Mouse (Mus musculus) hindbrain, embryonic 10.5 days (tissue): ENCODE data around the gene Pgd. TPM values are rescaled to one million over a fixed set of nuclear protein-coding genes. Genes with fewer than 3 reads are reported as not detected.
"Not testable (repeated sequence)": the region's sequence is repeated elsewhere in the genome, so short reads cannot be mapped to it uniquely, and the experiment has no call there.

Source experiments
- DNase-seq: peaks from one replicate; pipeline ENCODE4 v3.0.0-alpha.2; 2017; ENCODE audit warnings: low spot score
- H3K27ac ChIP-seq: fragments of 300-500 bp; sonication (generic); 2 replicates; pipeline ENCODE4 v1.5.1; 2016; ENCODE audit warnings: mild to moderate bottlenecking, moderate library complexity
- H3K27me3 ChIP-seq: fragments of 300-500 bp; sonication (generic); 2 replicates; pipeline ENCODE4 v1.6.1; 2016; ENCODE audit warnings: mild to moderate bottlenecking; ENCODE audit not compliant: poor library complexity, insufficient read depth, severe bottlenecking
- H3K36me3 ChIP-seq: fragments of 300-500 bp; sonication (generic); 2 replicates; pipeline ENCODE4 v1.6.1; 2016; ENCODE audit warnings: mild to moderate bottlenecking, moderate library complexity
- H3K4me1 ChIP-seq: fragments of 300-500 bp; sonication (generic); replicated peaks from 2 replicates; pipeline ENCODE4 v1.6.1; 2016; ENCODE audit warnings: mild to moderate bottlenecking
- H3K4me3 ChIP-seq: fragments of 300-500 bp; sonication (generic); 2 replicates; pipeline ENCODE4 v1.5.1; 2016; ENCODE audit warnings: mild to moderate bottlenecking, moderate library complexity
- H3K9me3 ChIP-seq: fragments of 300-500 bp; sonication (generic); 2 replicates; pipeline ENCODE4 v1.6.1; 2016; ENCODE audit warnings: mild to moderate bottlenecking, moderate library complexity
- WGBS: fragments of 180-500 bp; shearing (Covaris S2); methylation state at CpG from one replicate; pipeline ENCODE4 v1.1.7; 2016; 5-methylcytosine and 5-hydroxymethylcytosine counted together
- polyA plus RNA-seq: library from polyadenylated mRNA; unstranded; fragments of >200 nt; fragmentation: Nextera tagmentation; extraction: Ambion mirVana; gene quantifications from 2 replicates; pipeline ENCODE4 v1.2.1, GENCODE M21; 2016

Gene Pgd
- polyA plus RNA-seq, 1 experiment from 2014 or later, result 143 TPM

GRCm38 (mm10) chr4:149179573-149179972 is 13.0 kb upstream of the Pgd start:
- no peak overlapping the region for H3K4me3 ChIP-seq
- peaks cover 23% of the 10 kb centered on the region; the same call in 1 of the 2 replicates for H3K4me1 ChIP-seq
- 0 out of 2 replicates have a peak overlapping the region, but pooled peaks have one; percentile 57 for H3K27ac ChIP-seq
- H3K27me3 ChIP-seq, result no peaks in the 10 kb centered on the region
- DNase-seq, result no peak
- H3K9me3 ChIP-seq, result no peaks in the 10 kb centered on the region
- WGBS, result 64% methylated on average over 4 of the region's 4 CpGs
- peaks cover 90% of the 10 kb centered on the region for H3K36me3 ChIP-seq

- peaks cover 23% of the 10 kb centered on the region; the same call in 1 of the 2 replicates for H3K4me1 ChIP-seq
- H3K27ac ChIP-seq, result 0 out of 2 replicates have a peak overlapping the region, but pooled peaks have one; percentile 54
- DNase-seq, result no peak
- peaks cover 86% of the 10 kb centered on the region for H3K36me3 ChIP-seq
- H3K27me3 ChIP-seq, result no peaks in the 10 kb centered on the region
- 88% methylated on average over 7 of the region's 7 CpGs for WGBS
- H3K9me3 ChIP-seq, result no peaks in the 10 kb centered on the region
- H3K4me3 ChIP-seq, result no peak overlapping the region
Measured at GRCm38 (mm10) chr4:149179160-149179559, 12.6 kb upstream of the Pgd start.

GRCm38 (mm10) chr4:149178328-149178727 is 11.8 kb upstream of the Pgd start:
- H3K36me3 ChIP-seq, result peaks cover 78% of the 10 kb centered on the region
- H3K4me1 ChIP-seq, result peaks cover 28% of the 10 kb centered on the region
- no peak for DNase-seq
- WGBS, result 76% methylated on average over 7 of the region's 7 CpGs
- H3K9me3 ChIP-seq, result no peaks in the 10 kb centered on the region
- no peak overlapping the region for H3K27ac ChIP-seq
- no peaks in the 10 kb centered on the region for H3K27me3 ChIP-seq
- no peak overlapping the region for H3K4me3 ChIP-seq

GRCm38 (mm10) chr4:149177046-149177445 is 10.5 kb upstream of the Pgd start:
- 34% methylated on average over 5 of the region's 5 CpGs for WGBS
- Histone ChIP-seq H3K9me3 (no peaks in the 10 kb centered on the region), H3K36me3 (peaks cover 65% of the 10 kb centered on the region), H3K27me3 (no peaks in the 10 kb centered on the region), H3K4me1 (peaks cover 33% of the 10 kb centered on the region), H3K4me3 (no peak overlapping the region), H3K27ac (no peak overlapping the region)
- DNase-seq, result no peak

- Histone ChIP-seq H3K9me3 (no peaks in the 10 kb centered on the region), H3K36me3 (peaks cover 61% of the 10 kb centered on the region), H3K4me3 (no peak overlapping the region), H3K27ac (no peak overlapping the region), H3K27me3 (no peaks in the 10 kb centered on the region), H3K4me1 (peaks cover 33% of the 10 kb centered on the region)
- 80% methylated on average over 6 of the region's 6 CpGs for WGBS
- DNase-seq, result no peak
Measured at GRCm38 (mm10) chr4:149176645-149177044, 10.1 kb upstream of the Pgd start.

- H3K36me3 ChIP-seq, result peaks cover 31% of the 10 kb centered on the region
- H3K27me3 ChIP-seq, result no peaks in the 10 kb centered on the region
- H3K4me3 ChIP-seq, result no peak overlapping the region
- H3K4me1 ChIP-seq, result peaks cover 31% of the 10 kb centered on the region
- no peaks in the 10 kb centered on the region for H3K9me3 ChIP-seq
- H3K27ac ChIP-seq, result no peak overlapping the region
- no peak for DNase-seq
- WGBS, result 90% methylated on average over 6 of the region's 6 CpGs
Measured at GRCm38 (mm10) chr4:149173661-149174060, 7.1 kb upstream of the Pgd start.

GRCm38 (mm10) chr4:149172666-149173065 is 6.1 kb upstream of the Pgd start:
- WGBS, result 76% methylated on average over 2 of the region's 2 CpGs
- Histone ChIP-seq H3K36me3 (peaks cover 24% of the 10 kb centered on the region), H3K4me1 (peaks cover 24% of the 10 kb centered on the region), H3K27me3 (no peaks in the 10 kb centered on the region), H3K27ac (peak overlapping the region; percentile 57; the same call in 1 of the 2 replicates), H3K9me3 (no peaks in the 10 kb centered on the region), H3K4me3 (no peak overlapping the region)
- no peak for DNase-seq

GRCm38 (mm10) chr4:149172083-149172482 is 5.5 kb upstream of the Pgd start:
- Histone ChIP-seq H3K27me3 (no peaks in the 10 kb centered on the region), H3K9me3 (no peaks in the 10 kb centered on the region), H3K27ac (0 out of 2 replicates have a peak overlapping the region, but pooled peaks have one; percentile 57), H3K36me3 (peaks cover 19% of the 10 kb centered on the region), H3K4me3 (no peak overlapping the region), H3K4me1 (peaks cover 23% of the 10 kb centered on the region)
- whole genome bisulfite sequencing, result 92% methylated on average over 5 of the region's 5 CpGs
- no peak for DNase-seq

GRCm38 (mm10) chr4:149171581-149171981 is 5.0 kb upstream of the Pgd start:
- Histone ChIP-seq H3K27me3 (no peaks in the 10 kb centered on the region), H3K4me1 (peaks cover 25% of the 10 kb centered on the region), H3K27ac (no peak overlapping the region), H3K36me3 (peaks cover 14% of the 10 kb centered on the region), H3K4me3 (no peak overlapping the region), H3K9me3 (no peaks in the 10 kb centered on the region)
- DNase-seq, result no peak
- 81% methylated on average over 5 of the region's 5 CpGs for WGBS

- no peak overlapping the region for H3K4me3 ChIP-seq
- H3K9me3 ChIP-seq, result no peaks in the 10 kb centered on the region
- peaks cover 33% of the 10 kb centered on the region for H3K4me1 ChIP-seq
- DNase-seq, result no peak
- peaks cover 6% of the 10 kb centered on the region; the same call in 1 of the 2 replicates for H3K36me3 ChIP-seq
- WGBS, result 72% methylated on average over 7 of the region's 7 CpGs
- no peak overlapping the region for H3K27ac ChIP-seq
- H3K27me3 ChIP-seq, result no peaks in the 10 kb centered on the region
Measured at GRCm38 (mm10) chr4:149170394-149170931, 3.9 kb upstream of the Pgd start.

GRCm38 (mm10) chr4:149169926-149170325 is 3.4 kb upstream of the Pgd start:
- WGBS, result 79% methylated on average over 8 of the region's 8 CpGs
- H3K36me3 ChIP-seq, H3K9me3 ChIP-seq, H3K27ac ChIP-seq, H3K4me3 ChIP-seq, DNase-seq, H3K27me3 ChIP-seq: not testable (repeated sequence)
- H3K4me1 ChIP-seq, result peaks cover 39% of the 10 kb centered on the region

- DNase-seq, result no peak
- no peaks in the 10 kb centered on the region for H3K9me3 ChIP-seq
- 80% methylated on average over 2 of the region's 2 CpGs for WGBS
- no peaks in the 10 kb centered on the region for H3K27me3 ChIP-seq
- no peak overlapping the region for H3K4me3 ChIP-seq
- peaks cover 22% of the 10 kb centered on the region for H3K36me3 ChIP-seq
- no peak overlapping the region for H3K27ac ChIP-seq
- H3K4me1 ChIP-seq, result peaks cover 36% of the 10 kb centered on the region
Measured at GRCm38 (mm10) chr4:149168016-149168415, 1.4 kb upstream of the Pgd start.

GRCm38 (mm10) chr4:149166957-149167611 is 513 bp upstream of the Pgd start:
- Histone ChIP-seq H3K4me3 (peak overlapping the region; percentile 76), H3K9me3 (no peaks in the 10 kb centered on the region), H3K4me1 (peaks cover 35% of the 10 kb centered on the region), H3K27me3 (no peaks in the 10 kb centered on the region), H3K36me3 (peaks cover 32% of the 10 kb centered on the region), H3K27ac (peak overlapping the region; percentile 91)
- WGBS, result 2% methylated on average over 27 of the region's 27 CpGs
- DNase-seq, result no peak
